Mouse (Mus musculus): Measurements from ENCODE around the gene Tk2. TPM values are rescaled to one million over a fixed set of nuclear protein-coding genes. Genes with fewer than 3 reads are reported as not detected.

Gene Tk2
- polyA plus RNA-seq, 1 experiment from 2014 or later = 16.5 TPM

Other genes with a start within 250 kb of the Tk2 start
- 25.1 TPM in 2 replicates for gene Cdh5, start 146.9 kb downstream of the Tk2 start, polyA plus RNA-seq (2015; fragmentation: Nextera tagmentation; extraction: Ambion mirVana)
- 1.1 and 1.2 TPM in 2 replicates for gene Bean1, start 78.1 kb downstream of the Tk2 start, polyA plus RNA-seq (2015; fragmentation: Nextera tagmentation; extraction: Ambion mirVana)
- 34.4 and 38.7 TPM in 2 replicates for gene Cklf, start 2.3 kb upstream of the Tk2 start, polyA plus RNA-seq (2015; fragmentation: Nextera tagmentation; extraction: Ambion mirVana)
- gene Cmtm2a, start 44.6 kb upstream of the Tk2 start, polyA plus RNA-seq (2015; fragmentation: Nextera tagmentation; extraction: Ambion mirVana) = not detected in 2 replicates
- gene Gm45711, start 61.5 kb upstream of the Tk2 start, polyA plus RNA-seq (2015; fragmentation: Nextera tagmentation; extraction: Ambion mirVana) = not detected in 2 replicates
- gene Cmtm1, start 61.6 kb upstream of the Tk2 start, polyA plus RNA-seq (2015; fragmentation: Nextera tagmentation; extraction: Ambion mirVana) = not detected in 2 replicates
- gene Gm11020, start 73.0 kb upstream of the Tk2 start, polyA plus RNA-seq (2015; fragmentation: Nextera tagmentation; extraction: Ambion mirVana) = not detected in 2 replicates
- gene Cmtm2b, start 73.7 kb upstream of the Tk2 start, polyA plus RNA-seq (2015; fragmentation: Nextera tagmentation; extraction: Ambion mirVana) = not detected in 2 replicates
- 120 and 129 TPM in 2 replicates for gene Cmtm3, start 90.9 kb upstream of the Tk2 start, polyA plus RNA-seq (2015; fragmentation: Nextera tagmentation; extraction: Ambion mirVana)
- 4.3 and 4.7 TPM in 2 replicates for gene Cmtm4, start 147.2 kb upstream of the Tk2 start, polyA plus RNA-seq (2015; fragmentation: Nextera tagmentation; extraction: Ambion mirVana)
- gene Dync1li2, start 194.5 kb upstream of the Tk2 start, polyA plus RNA-seq (2015; fragmentation: Nextera tagmentation; extraction: Ambion mirVana) = 63.5 and 67.6 TPM in 2 replicates

All from stomach, embryonic 16.5 days (tissue).